16 mouse cellular contexts compared by ENCODE assay signal in genomic region chr8:117095647-117096046, GRCm38 (mm10). TPM values are rescaled to one million over a fixed set of nuclear protein-coding genes. Genes with fewer than 3 reads are reported as not detected.
DNase-seq lines count a peak whose midpoint lies in the region; ATAC-seq and TF ChIP-seq lines count a peak whose summit lies in the region.
"Had no signal": no experiment of that assay in that cellular context is flagged by ENCODE, and none has a peak within 500 bp of the region (broad histone marks: within the 10 kb centered on the region; RNA-seq: fewer than 3 reads in every experiment).

TSS of gene Bco1 (plus strand) at chr8:117095854.

- 71% methylated on average over 12 of the region's 12 CpGs for WGBS in hindbrain, postnatal 0 days
- WGBS in hindbrain, embryonic 11.5 days = 70% methylated on average over 12 of the region's 12 CpGs
- WGBS in liver, embryonic 15.5 days (ENCODE audit: insufficient replicate concordance) = 72% methylated on average over 12 of the region's 12 CpGs

- H3K27ac ChIP-seq in hindbrain, postnatal 0 days = no peak within 1 kb of the TSS
- H3K27ac ChIP-seq in hindbrain, embryonic 11.5 days (ENCODE audit: low read depth, low read length) = no peak within 1 kb of the TSS
- no peak within 1 kb of the TSS for H3K27ac ChIP-seq in liver, embryonic 15.5 days (replicated peaks)
- H3K27ac ChIP-seq: limb, embryonic 12.5 days had no signal

- H3K9me3 ChIP-seq in hindbrain, postnatal 0 days (ENCODE audit: low read length) = 0 out of 2 replicates have a peak, but pooled peaks cover 2% of the 10 kb centered on the region
- H3K9me3 ChIP-seq in hindbrain, embryonic 11.5 days (ENCODE audit: control insufficient read depth, low read length) = no peaks in the 10 kb centered on the region
- peaks cover 5% of the 10 kb centered on the region; the same call in 1 of the 2 replicates for H3K9me3 ChIP-seq in liver, embryonic 15.5 days (replicated peaks)
- H3K9me3 ChIP-seq: heart, embryonic 15.5 days had no signal

- ATAC-seq in hindbrain, postnatal 0 days = no peak
- ATAC-seq in hindbrain, embryonic 11.5 days (ENCODE audit: low FRiP score) = no peak
- peak; percentile 59 for ATAC-seq in liver, embryonic 15.5 days (ENCODE audit: insufficient read depth)

- no peaks in the 10 kb centered on the region for H3K36me3 ChIP-seq in hindbrain, postnatal 0 days (ENCODE audit: insufficient read depth, low read length)
- no peaks in the 10 kb centered on the region for H3K36me3 ChIP-seq in hindbrain, embryonic 11.5 days (ENCODE audit: control insufficient read depth, insufficient read depth, low read length)
- H3K36me3 ChIP-seq in liver, embryonic 15.5 days (replicated peaks) = 0 out of 2 replicates have a peak, but pooled peaks cover 10% of the 10 kb centered on the region
- H3K36me3 ChIP-seq: heart, embryonic 15.5 days; limb, embryonic 12.5 days had no signal

- DNase-seq in hindbrain, postnatal 0 days (ENCODE audit: low spot score) = peak; percentile 10
- no peak for DNase-seq in hindbrain, embryonic 11.5 days (ENCODE audit: low spot score)
- DNase-seq in embryo, embryonic 10.5 days (ENCODE audit: low spot score) = peak; percentile 61
- peak; percentile 85 for DNase-seq in kidney, adult 9 months
- no peak for DNase-seq in right cerebral cortex, postnatal 14 days
- DNase-seq in thymus, postnatal 25 days = no peak
- DNase-seq in urinary bladder, postnatal 4 days (ENCODE audit: low spot score in 2 of 2) = no peak
- DNase-seq: adrenal gland, adult 8-10 months; B cell, adult 2 months; right cerebral cortex, postnatal 4 days had no signal

- H3K27me3 ChIP-seq in hindbrain, postnatal 0 days (ENCODE audit: insufficient read depth, low read length) = no peaks in the 10 kb centered on the region
- H3K27me3 ChIP-seq in hindbrain, embryonic 11.5 days (ENCODE audit: control insufficient read depth, insufficient read depth, low read length) = no peaks in the 10 kb centered on the region
- no peaks in the 10 kb centered on the region for H3K27me3 ChIP-seq in liver, embryonic 15.5 days
- H3K27me3 ChIP-seq: heart, embryonic 15.5 days; limb, embryonic 12.5 days had no signal

- H3K4me2 ChIP-seq in hindbrain, postnatal 0 days (ENCODE audit: low read depth, low read length) = no peak within 1 kb of the TSS
- H3K4me2 ChIP-seq in hindbrain, embryonic 11.5 days (replicated peaks; ENCODE audit: low read depth, low read length) = no peak within 1 kb of the TSS
- H3K4me2 ChIP-seq in liver, embryonic 15.5 days = peak within 1 kb of the TSS; percentile 42
- H3K4me2 ChIP-seq: limb, embryonic 12.5 days had no signal

- H3K4me3 ChIP-seq in hindbrain, postnatal 0 days (ENCODE audit: low read length) = no peak within 1 kb of the TSS
- H3K4me3 ChIP-seq in hindbrain, embryonic 11.5 days (ENCODE audit: low read depth, low read length) = no peak within 1 kb of the TSS
- peak within 1 kb of the TSS; percentile 33 for H3K4me3 ChIP-seq in liver, embryonic 15.5 days (replicated peaks)
- H3K4me3 ChIP-seq: heart, embryonic 15.5 days; limb, embryonic 12.5 days had no signal

- no peak within 1 kb of the TSS for H3K9ac ChIP-seq in hindbrain, postnatal 0 days (replicated peaks; ENCODE audit: low read length)
- no peak within 1 kb of the TSS for H3K9ac ChIP-seq in hindbrain, embryonic 11.5 days (ENCODE audit: low read depth, low read length)
- H3K9ac ChIP-seq in liver, embryonic 15.5 days = no peak within 1 kb of the TSS
- H3K9ac ChIP-seq: heart, embryonic 15.5 days; limb, embryonic 12.5 days had no signal

- no peak for TF ChIP-seq CTCF in hindbrain, postnatal 0 days (IDR thresholded peaks at IDR 0.05; ENCODE audit: low read depth)

- peaks cover 4% of the 10 kb centered on the region; the same call in 1 of the 2 replicates for H3K4me1 ChIP-seq in hindbrain, postnatal 0 days (ENCODE audit: insufficient read depth, low read length)
- H3K4me1 ChIP-seq in hindbrain, embryonic 11.5 days (replicated peaks; ENCODE audit: control insufficient read depth, insufficient read depth, low read length) = no peaks in the 10 kb centered on the region; the same call in 1 of the 2 replicates
- H3K4me1 ChIP-seq in liver, embryonic 15.5 days (replicated peaks) = peaks cover 20% of the 10 kb centered on the region; the same call in 1 of the 2 replicates

RNA-seq across cellular contexts. Expression of gene Bco1, which starts in this region (rescaled TPM):
- total RNA-seq in hindbrain, postnatal 0 days (2014; rRNA removed) = 0.11 and 0.21 TPM in 2 replicates
- 0.32 and 0.39 TPM in 2 replicates for polyA plus RNA-seq in hindbrain, postnatal 0 days (2015; fragmentation: Nextera tagmentation; extraction: Ambion mirVana)
- 0.25 and 0.45 TPM in 2 replicates for polyA plus RNA-seq in hindbrain, embryonic 11.5 days (2014; fragmentation: Nextera tagmentation; extraction: Ambion mirVana)
- 6.0 and 6.2 TPM in 2 replicates for polyA plus RNA-seq in liver, embryonic 15.5 days (2015; fragmentation: Nextera tagmentation; extraction: Ambion mirVana)
- total RNA-seq: gastrocnemius, adult 8-10 months; layer of hippocampus, adult 18-20 months had no signal
- polyA plus RNA-seq: forebrain, embryonic 11.5 days; heart, embryonic 15.5 days had no signal

Comparison
In these comparisons a context has a peak if more than half of its experiments do, and no peak if none do; other contexts are left out.
1. Peak in DNase-seq in hindbrain, postnatal 0 days; RNA of the gene not detected or under 1 TPM.
2. DNase-seq: peak in embryo, embryonic 10.5 days (single experiment) and kidney, adult 9 months (single experiment); none in hindbrain, embryonic 11.5 days (single experiment), right cerebral cortex, postnatal 14 days (single experiment), thymus, postnatal 25 days (single experiment) and urinary bladder, postnatal 4 days (0 of 2).